Mouse (Mus musculus): Measurements from ENCODE around the gene Oscar.
"Not testable (repeated sequence)": the region's sequence is repeated elsewhere in the genome, so short reads cannot be mapped to it uniquely, and the experiment has no call there.

The Oscar gene

DNA sequence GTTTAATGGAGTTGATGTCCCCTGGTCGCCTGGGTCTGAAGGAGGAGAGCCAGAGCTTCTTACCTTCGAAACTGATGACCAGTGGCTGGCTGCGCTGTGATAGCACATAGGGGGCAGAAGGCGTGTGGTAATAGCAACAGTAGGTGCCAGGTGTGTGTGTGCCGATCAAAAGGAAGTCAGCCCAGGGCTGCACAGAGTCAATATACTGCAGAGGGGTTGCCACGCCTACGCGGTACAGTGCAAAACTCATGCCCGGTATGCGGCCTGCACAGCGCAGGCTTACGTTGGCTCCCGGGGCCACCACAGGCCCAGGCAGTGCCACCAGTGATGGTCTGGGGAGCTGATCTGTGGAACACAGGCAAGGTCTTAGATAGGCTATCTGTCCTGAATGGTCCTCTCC, 5.0 kb downstream of the Oscar start:
- no peak for DNase-seq (ENCODE audit: extremely low read depth, low read depth, low spot score)

DNA sequence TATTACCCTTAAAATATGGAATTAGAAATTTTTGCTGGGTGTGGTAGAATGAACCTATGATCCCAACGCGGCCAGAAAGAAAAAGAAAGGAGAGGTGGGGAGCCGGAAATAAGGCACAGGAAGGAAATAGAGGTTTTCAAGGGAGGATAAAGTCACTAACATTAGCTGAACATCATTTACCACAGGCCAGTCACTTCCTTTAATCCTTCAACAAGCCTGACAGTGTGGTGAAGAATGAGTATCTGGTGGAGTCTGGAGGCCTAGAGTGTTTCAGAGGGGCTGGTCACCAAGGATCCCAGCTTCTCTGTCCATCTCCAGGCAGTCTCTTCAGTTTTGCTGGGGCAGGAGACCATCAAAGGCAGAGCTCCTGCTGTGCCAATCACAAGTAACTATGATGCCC, 5.5 kb downstream of the Oscar start:
- no peak for DNase-seq (ENCODE audit: extremely low read depth, low read depth, low spot score)

DNA sequence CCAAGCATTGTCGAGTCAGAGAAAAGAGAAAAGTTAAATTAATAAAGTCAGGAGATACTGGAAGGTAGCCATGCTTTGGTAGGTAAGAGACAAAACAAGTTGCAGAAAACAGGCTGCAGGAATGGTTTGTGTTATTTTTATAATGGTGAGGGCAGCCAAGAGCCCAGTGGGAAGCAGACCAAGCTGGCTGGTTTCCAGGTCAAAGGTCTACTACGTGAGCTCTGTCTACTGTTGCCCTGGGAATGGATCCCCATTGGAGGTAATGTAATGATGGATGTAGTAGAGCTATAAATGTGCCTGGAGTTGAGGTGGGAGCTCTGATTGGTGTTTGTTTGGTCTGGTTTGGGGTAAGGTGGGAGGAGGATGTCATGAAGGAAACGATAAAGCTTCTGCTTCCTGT, 6.9 kb downstream of the Oscar start:
- DNase-seq (ENCODE audit: extremely low read depth, low read depth, low spot score), result no peak

DNA sequence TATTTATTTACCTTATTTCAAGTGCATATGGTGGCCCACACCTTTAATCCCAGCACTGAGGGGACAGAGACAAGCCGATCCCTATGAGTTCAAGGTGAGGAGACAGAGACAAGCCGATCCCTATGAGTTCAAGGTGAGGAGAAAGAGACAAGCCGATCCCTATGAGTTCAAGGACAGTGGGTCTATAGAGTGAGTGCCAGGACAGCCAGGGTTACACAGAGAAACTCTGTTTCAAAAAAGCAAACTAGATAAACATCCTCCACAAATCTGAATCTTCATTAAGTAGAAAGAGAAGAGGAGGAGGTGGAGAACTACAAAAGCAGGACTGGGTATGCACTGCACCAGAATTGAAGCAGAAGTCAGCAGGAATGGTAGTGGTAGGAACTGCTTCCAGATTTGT, 7.3 kb downstream of the Oscar start:
- DNase-seq (ENCODE audit: extremely low read depth, low read depth, low spot score), result no peak

DNA sequence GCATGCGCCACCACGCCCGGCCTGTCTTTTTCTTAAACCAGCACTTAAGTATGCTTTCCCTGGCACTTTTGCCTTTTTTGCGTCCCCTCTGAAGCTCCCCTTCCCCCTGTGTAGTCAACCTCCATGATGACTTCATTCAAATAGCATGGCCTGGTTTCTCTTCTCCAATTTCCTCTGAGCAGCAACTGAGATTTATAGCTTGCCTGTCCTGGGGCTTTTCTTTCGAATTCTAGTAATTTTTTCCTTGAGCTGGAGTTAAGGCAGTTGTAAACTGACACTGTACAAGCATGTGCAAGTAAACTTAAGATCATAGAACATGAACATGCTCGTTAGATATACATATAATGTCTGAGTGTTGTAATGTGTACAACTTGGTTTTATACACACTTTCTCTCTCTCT, 8.6 kb downstream of the Oscar start:
- no peak for DNase-seq (ENCODE audit: extremely low read depth, low read depth, low spot score)

DNA sequence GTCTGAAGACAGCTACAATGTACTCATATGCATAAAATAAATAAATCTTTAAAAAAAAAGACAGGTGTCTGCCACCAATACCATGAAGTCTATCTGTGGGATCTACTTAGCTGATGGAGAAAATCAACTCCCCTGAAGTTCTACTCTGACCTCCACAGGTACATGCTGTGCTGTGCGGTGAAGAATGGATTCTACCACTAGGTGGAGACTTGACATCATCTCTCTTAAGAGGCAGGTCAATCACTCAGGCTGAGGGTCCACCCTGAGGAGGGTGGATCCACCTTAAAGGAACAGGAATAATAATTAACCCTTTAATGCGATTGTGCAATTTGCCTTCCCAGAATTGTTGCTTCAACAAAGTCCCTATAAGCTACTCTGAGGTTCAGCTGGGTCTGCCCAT, 9.2 kb downstream of the Oscar start:
- DNase-seq (ENCODE audit: extremely low read depth, low read depth, low spot score), result no peak

DNA sequence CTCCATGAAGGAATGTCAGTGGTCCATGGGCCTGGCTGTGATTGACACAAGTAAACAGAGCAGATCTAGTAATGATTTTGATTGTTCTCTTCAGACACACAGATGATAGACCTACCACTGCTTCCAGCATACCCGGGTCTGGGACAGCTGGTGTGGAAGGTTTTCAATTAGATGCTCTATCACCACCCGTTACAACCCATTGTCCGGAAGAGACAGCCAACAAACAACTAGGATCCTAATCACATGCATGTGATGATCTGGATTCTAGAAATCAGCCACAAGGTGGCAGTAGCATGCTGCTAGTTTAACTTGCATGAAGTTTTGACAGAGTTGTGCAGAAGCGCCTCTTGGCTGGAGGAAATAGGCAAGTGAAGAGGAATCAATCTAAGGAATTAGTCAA, 14.8 kb downstream of the Oscar start:
- no peak for DNase-seq (ENCODE audit: extremely low read depth, low read depth, low spot score)

DNA sequence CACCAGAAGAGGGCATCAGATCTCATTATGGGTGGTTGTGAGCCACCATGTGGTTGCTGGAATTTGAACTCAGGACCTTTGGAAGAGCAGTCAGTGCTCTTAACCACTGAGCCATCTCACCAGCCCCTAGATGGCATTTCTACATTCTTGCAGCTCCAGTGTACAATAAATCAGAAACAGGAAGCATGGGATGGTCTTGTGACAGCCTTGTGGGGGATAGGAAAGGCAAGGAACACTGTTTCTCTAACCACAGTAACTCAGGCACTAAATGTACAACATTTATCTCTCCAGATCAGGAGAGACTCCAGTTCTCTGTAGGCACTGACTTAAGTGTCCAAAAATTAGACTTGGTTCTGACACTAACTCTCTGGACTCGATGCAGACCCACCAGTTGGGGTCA, 18.2 kb downstream of the Oscar start:
- not testable (repeated sequence) for DNase-seq (ENCODE audit: extremely low read depth, low read depth, low spot score)

DNA sequence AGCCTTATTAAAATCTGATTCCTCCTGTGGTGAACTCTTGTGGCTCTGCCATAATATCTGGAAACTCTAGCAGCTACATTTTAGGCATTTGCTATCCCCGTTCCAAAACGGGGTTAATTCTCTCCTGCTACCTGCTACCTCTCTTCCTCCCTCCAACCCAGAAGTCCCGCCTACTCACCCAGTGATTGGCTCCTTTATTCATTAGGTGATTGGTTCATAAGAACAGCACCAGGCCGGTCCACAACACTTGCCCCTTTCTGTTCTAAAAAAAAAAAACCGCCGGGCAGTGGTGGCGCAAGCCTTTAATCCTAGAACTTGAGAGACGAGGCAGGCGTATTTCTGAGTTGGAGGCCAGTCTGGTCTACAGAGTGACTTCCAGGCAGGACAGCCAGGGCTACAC, 20.8 kb downstream of the Oscar start:
- no peak for DNase-seq (ENCODE audit: extremely low read depth, low read depth, low spot score)

DNA sequence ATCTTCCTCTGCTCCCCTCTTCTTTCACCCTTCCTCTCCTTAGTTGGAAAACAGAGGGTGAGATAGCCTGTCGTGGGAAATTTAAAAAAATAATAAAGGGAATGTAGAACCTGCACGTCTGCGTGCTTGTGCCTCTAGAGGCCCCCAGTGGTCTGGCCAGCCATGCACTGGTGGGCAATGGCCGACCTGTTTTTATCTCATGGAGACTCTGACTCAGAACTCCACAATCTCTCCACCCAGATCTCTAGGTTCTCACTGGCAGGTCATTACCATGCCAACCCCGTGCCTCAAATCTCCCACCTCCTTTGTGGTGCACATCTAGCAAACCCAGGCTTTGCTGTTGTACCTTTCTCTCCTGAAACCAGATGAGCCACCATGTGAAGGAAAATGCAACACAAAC, 21.3 kb downstream of the Oscar start:
- no peak for DNase-seq (ENCODE audit: extremely low read depth, low read depth, low spot score)

DNA sequence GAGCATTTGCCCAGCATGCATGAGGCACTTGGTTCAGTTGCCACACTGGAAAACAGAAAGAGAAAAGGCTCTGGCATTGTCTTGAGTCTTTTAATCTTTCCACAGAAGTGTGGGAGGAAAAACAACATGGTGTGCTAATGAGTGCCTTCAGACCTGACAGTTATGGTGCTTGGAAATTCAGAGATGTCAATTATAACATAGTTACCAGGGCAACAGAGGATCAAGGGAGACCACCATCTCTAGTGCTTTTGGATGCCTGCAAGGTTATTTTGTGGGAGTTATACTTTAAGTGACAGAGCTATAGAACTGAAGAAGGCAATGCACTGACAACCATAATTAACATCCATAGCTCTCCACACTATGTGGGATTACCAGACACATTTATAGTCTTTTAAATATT, 22.1 kb downstream of the Oscar start:
- DNase-seq (ENCODE audit: extremely low read depth, low read depth, low spot score), result no peak

DNA sequence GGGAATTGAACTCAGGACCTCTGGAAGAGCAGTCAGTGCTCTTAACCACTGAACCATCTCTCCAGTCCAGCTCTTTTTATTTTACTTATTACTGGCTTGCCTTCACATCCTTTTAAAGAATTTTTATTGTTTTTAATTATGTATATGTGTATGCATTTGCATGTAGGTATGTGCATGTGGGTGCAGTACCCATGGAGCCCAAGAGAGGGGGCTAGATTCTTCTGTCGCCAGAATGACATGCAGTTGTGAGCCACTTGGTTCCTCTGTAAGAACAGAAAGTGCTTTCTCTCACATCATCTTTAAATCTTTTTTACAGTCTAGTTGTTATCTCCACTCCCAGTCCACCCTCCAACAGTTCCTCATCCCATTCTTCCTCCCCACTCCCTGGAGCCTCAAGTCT, 24.4 kb downstream of the Oscar start:
- no peak for DNase-seq (ENCODE audit: extremely low read depth, low read depth, low spot score)

DNA sequence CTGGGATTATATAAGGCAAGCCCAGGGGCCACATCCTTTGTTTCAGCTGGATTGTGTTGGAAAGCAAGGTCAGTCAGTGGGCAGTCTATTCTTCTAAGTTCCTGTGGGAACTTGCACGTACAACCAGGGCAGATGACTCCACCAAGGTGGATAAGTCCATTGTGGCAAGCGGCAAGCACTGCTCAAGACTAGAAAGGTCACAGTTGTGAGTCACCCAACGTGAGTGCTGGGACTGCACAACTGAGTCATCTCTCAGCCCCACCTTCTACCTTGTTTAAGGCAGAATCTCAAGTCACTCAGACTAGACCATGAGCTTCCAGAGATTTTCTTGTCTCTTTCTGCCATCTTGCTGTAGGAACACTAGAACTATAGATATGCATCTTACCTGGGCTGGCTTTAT, 25.4 kb downstream of the Oscar start:
- no peak for DNase-seq (ENCODE audit: extremely low read depth, low read depth, low spot score)

DNA sequence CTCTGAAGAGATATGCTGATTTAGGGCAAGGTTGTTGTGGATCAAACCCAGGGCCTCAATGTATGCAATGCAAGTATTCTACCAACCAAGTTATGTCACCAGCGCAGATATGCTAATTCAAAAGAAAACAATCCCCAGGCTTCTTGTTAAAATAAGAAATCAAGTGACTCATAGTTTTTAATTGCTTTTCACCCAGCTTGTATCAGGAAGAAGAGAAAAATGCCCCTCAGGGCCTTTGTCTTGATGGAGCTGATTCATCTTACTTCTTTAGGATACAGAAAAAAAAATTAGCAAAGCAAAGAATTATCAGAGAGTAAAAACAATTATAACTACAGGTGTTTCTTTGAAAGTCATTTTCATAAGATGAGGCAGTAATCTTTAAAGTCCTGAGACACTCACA, 28.7 kb downstream of the Oscar start:
- no peak for DNase-seq (ENCODE audit: extremely low read depth, low read depth, low spot score)

DNA sequence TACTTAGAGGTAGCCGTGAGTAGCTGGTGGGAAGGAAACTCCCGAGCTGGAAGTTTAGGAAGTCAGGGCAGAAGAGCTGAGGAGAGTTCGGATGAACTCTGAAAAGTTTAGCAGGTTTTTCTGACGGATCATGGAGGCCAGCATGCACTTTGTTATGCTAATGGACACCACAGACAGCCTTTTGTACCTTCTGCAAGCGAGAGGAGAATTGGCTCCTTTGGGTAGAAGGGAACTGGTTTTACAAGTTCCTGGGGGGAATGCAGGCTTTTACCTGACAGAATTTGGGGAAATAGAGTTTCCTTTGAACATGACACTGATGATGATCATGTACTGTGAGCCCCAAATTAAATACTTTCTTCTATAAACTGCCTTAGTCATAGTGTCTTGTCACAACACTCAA, 29.7 kb downstream of the Oscar start:
- DNase-seq (ENCODE audit: extremely low read depth, low read depth, low spot score), result no peak

DNA sequence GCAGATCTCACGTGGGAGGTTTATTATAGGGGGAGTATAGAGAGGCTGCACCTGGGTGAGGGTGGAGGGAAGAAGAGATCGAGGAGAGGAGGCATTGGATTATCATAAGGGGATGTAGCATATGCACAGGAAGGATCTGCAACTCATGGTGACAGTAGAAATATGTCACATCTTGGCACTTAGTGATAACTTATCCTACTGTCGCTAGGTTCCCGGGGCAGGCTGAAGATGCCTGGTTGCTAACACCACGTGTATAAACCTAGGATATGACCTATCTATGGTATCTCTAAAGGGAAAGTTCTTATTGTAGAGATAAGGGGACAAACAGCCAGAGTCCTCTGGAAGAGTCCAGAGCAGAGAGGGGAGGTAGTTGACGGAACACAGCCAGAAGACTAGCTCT, 30.2 kb downstream of the Oscar start:
- DNase-seq (ENCODE audit: extremely low read depth, low read depth, low spot score), result no peak

DNA sequence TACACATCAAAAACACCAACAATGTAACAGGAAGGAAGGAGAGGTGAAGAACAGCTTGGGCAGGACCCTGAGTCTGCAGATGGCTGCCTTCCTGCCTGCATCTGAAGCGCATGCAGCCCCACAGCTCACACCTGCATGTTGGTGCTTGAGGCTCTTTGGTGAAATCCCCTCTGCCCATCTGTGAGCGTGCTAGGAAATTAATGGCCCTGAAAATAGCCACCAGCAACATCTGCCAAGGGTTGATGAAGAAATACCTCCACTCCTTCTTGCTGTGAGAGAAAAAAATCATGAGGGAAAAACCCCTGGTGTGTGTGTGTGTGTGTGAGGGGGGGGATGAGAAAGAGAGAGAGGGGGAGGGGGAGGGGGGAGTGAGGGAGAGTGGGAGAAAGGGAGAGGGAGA, 35.9 kb downstream of the Oscar start:
- DNase-seq (ENCODE audit: extremely low read depth, low read depth, low spot score), result no peak

DNA sequence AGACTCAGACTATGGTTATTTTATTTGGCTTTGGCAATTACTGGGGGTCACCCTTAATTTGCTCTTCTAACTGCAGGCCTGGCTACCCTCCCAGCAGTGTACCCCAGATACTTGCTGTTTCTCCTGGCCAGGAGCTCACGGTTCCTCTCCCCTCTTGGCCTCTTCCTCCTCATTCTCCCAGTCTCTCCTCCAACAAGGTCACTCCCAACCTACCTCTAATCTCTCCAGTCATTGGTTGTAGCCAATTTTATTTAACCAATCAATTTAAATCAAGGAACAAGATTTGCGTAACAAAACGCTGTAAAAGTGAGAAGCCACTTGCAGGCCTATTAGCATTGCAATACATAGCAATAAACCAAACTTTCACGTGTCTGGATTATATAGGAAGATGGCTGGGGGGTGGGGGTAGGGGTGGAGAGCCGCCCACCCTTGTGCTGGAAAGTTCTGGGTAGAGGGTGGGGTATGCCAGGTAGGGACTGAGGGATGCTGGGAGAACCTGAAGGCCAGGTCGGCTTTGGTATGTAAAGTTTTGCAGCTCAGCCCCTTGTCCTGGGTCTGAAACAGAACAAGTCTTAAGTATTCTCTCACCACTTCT, 36.9 kb downstream of the Oscar start:
- no peak for DNase-seq (ENCODE audit: extremely low read depth, low read depth, low spot score)

DNA sequence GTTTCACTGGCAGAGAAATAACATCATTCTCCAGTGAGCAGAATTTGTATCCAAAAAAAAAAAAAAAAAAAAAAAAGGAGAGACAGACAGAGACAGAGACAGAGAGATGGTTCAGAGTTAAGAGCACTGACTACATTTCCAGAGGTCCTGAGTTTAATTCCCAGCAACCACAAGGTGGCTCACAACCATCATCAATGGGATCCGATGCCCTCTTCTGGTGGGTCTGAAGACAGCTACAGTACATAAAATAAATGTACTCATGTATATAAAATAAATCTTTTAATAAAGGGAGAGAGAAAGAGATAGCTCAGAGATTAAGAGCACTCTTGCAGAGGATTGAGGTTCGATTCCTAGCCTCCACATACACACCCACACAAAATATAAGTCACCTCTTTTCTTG, 37.8 kb downstream of the Oscar start:
- DNase-seq (ENCODE audit: extremely low read depth, low read depth, low spot score), result no peak

DNA sequence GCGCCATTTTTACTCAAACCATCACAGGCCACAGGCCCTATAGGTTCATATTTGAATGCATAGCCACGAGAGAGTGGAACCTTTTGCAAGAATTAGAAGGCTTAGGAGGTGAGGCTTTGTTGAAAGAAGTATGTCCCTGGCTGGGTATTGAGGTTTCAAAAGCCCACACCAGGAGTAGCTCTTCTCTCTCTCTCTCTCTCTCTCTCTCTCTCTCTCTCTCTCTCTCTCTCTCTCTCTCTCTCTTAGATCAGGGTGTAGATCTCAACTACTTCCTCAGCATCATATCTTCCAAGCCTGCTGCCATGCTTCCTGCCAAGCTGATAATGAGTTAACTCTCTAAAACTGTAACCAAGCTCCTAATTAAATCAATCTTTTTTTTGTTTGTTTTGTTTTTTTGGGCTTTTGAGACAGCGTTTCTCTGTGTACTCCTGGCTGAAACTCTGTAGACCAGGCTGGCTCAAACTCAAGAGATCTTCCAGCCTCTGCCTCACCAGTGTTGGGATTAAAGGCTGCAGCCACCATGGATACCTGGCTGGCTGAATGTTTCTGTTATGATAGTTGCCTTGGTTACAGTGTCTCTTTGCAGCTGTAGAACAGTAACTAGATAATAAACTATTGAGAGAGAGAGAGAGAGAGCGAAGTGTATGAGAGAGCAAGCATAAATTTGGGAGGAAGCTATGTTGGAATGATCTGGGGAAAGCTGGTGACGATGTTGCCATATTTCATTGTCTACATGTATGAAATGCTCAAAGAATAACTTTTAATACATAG, 39.4 kb downstream of the Oscar start:
- DNase-seq (ENCODE audit: extremely low read depth, low read depth, low spot score), result no peak

DNA sequence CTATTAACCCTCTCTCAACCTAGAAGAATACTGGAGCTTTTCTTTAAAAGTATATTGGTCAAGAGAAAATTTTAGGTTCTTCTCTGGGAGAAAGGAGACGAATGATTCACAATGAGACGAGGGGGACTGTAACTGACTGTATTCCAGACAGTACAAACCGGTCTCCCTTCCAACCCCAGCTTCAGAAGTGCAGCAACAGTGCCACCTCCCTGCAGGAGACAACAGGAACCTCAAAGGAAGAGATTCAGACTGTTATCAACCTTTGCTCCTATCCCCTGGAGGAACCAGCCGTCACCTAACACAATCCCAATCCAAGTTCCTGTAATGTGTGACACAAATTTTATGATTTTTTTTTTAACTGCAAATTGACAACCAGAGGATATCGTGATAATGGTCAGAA, 41.7 kb downstream of the Oscar start:
- no peak for DNase-seq (ENCODE audit: extremely low read depth, low read depth, low spot score)

DNA sequence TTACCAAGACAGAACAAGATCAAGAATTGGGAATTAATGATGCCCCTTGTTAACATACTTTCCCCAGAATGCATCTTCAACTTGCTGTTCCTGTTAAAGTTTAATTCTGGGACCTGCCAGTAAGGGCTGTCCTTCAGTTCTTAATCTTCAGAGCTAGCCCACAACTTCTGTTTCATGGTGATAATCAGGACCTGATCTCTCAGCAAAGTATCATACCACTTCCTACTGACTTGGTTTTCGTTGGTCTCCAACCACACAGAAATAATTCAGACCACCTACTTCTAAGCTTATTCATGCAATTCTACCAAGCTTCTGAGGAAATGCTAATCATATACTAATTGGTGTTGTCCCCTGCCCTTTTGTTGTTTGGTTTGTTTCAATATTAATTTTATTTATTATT, 44.1 kb downstream of the Oscar start:
- no peak for DNase-seq (ENCODE audit: extremely low read depth, low read depth, low spot score)

DNA sequence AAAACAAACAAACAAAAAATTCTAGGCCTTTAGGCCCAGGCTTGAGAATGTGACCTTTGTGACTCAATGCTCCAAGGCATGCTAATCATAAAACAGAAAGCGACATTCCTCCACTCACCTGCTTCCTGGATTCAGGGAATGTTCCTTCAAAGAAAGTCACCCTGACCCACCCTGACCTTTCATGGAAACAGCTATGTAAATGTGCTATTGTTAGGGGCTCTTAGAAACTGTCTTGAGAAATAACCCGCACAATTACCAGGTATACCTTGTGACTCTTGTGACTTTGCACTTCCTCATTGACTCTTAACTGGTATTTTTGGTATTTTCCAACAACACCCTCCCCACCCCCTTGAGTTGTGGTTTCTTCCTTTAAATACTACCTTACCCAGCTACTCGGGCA, 45.4 kb downstream of the Oscar start:
- not testable (repeated sequence) for DNase-seq (ENCODE audit: extremely low read depth, low read depth, low spot score)

Data from fat pad, adult 2 months (tissue).